Mouse (Mus musculus): Measurements from ENCODE around the gene Gm6614. TPM values are rescaled to one million over a fixed set of nuclear protein-coding genes. Genes with fewer than 3 reads are reported as not detected.

Gene Gm6614
- total and polyA plus RNA-seq, 3 experiments: not detected

GRCm38 (mm10) chr6:141961861-141962260 is 49.4 kb downstream of the Gm6614 start:
- Histone ChIP-seq H3K27ac (ENCODE audit: control insufficient read depth, low read depth, low read length) (no peak overlapping the region), H3K4me1 (ENCODE audit: control insufficient read depth in 1 of 2, insufficient read depth in 2 of 2, low read length in 2 of 2) (no peaks in the 10 kb centered on the region), H3K27me3 (ENCODE audit: control insufficient read depth in 1 of 2, insufficient read depth in 2 of 2, low read length in 2 of 2) (no peaks in the 10 kb centered on the region), H3K36me3 (ENCODE audit: control insufficient read depth in 1 of 2, insufficient read depth in 2 of 2, low read length in 2 of 2) (no peaks in the 10 kb centered on the region), H3K9ac (ENCODE audit: control insufficient read depth, low read depth, low read length, poor library complexity, severe bottlenecking) (no peak overlapping the region), H3K9me3 (replicated peaks; ENCODE audit: insufficient read depth, low read length) (no peaks in the 10 kb centered on the region), H3K79me2 (ENCODE audit: control insufficient read depth, insufficient read depth, low read length, poor library complexity) (no peaks in the 10 kb centered on the region), H3K4me3 (ENCODE audit: control insufficient read depth in 1 of 2, insufficient read depth in 1 of 2, low read depth in 2 of 2, low read length in 2 of 2) (no peak overlapping the region)
- TF ChIP-seq POLR2AphosphoS2 (IDR thresholded peaks at IDR 0.05; ENCODE audit: low read length): no peak
- no peak for TF ChIP-seq CHD2 (IDR thresholded peaks at IDR 0.05; ENCODE audit: low read length)
- TF ChIP-seq RAD21 (IDR thresholded peaks at IDR 0.05; ENCODE audit: low read depth, low read length): no peak
- no peak for TF ChIP-seq USF2 (IDR thresholded peaks at IDR 0.05; ENCODE audit: borderline replicate concordance in 1 of 2, insufficient read depth in 1 of 2, low read depth in 1 of 2, low read length in 2 of 2)
- no peak for TF ChIP-seq UBTF (IDR thresholded peaks at IDR 0.05; ENCODE audit: borderline replicate concordance, insufficient read depth, low read depth, low read length)
- TF ChIP-seq BHLHE40 (IDR thresholded peaks at IDR 0.05; ENCODE audit: borderline replicate concordance, low read depth, low read length): no peak
- no peak for TF ChIP-seq CTCF (IDR thresholded peaks at IDR 0.05 in 2 of 3, conservative IDR thresholded peaks at IDR 0.05 in 1 of 3; ENCODE audit: control insufficient read depth in 1 of 3, insufficient read depth in 1 of 3, low read depth in 2 of 3, low read length in 3 of 3, poor library complexity in 1 of 3, severe bottlenecking in 1 of 3)
- TF ChIP-seq POLR2AphosphoS5 (IDR thresholded peaks at IDR 0.05; ENCODE audit: borderline replicate concordance, low read depth, low read length): no peak
- no peak for TF ChIP-seq ZKSCAN1 (IDR thresholded peaks at IDR 0.05; ENCODE audit: low read depth, low read length)
- no peak for TF ChIP-seq GATA1 (IDR thresholded peaks at IDR 0.05; ENCODE audit: low read depth, low read length)
- DNase-seq (ENCODE audit: low read depth, low spot score): no peak

- TF ChIP-seq RCOR1 (IDR thresholded peaks at IDR 0.05; ENCODE audit: low read depth, low read length) (no peak), MEF2A (IDR thresholded peaks at IDR 0.05; ENCODE audit: extremely low read depth, insufficient replicate concordance, low read depth, low read length, poor library complexity, severe bottlenecking) (no peak), NRF1 (IDR thresholded peaks at IDR 0.05; ENCODE audit: insufficient read depth, low read depth, low read length, poor library complexity, severe bottlenecking) (no peak), POLR2AphosphoS5 (IDR thresholded peaks at IDR 0.05; ENCODE audit: borderline replicate concordance, low read depth, low read length) (no peak), USF2 (IDR thresholded peaks at IDR 0.05; ENCODE audit: borderline replicate concordance in 1 of 2, insufficient read depth in 1 of 2, low read depth in 1 of 2, low read length in 2 of 2) (no peak), ELF1 (IDR thresholded peaks at IDR 0.05; ENCODE audit: low read depth, low read length) (no peak)
- Histone ChIP-seq H3K79me2 (ENCODE audit: control insufficient read depth, insufficient read depth, low read length, poor library complexity) (no peaks in the 10 kb centered on the region), H3K27me3 (ENCODE audit: control insufficient read depth in 1 of 2, insufficient read depth in 2 of 2, low read length in 2 of 2) (no peaks in the 10 kb centered on the region), H3K36me3 (ENCODE audit: control insufficient read depth in 1 of 2, insufficient read depth in 2 of 2, low read length in 2 of 2) (no peaks in the 10 kb centered on the region), H3K4me3 (ENCODE audit: control insufficient read depth in 1 of 2, insufficient read depth in 1 of 2, low read depth in 2 of 2, low read length in 2 of 2) (no peak overlapping the region), H3K27ac (ENCODE audit: control insufficient read depth, low read depth, low read length) (no peak overlapping the region), H3K9me3 (replicated peaks; ENCODE audit: insufficient read depth, low read length) (no peaks in the 10 kb centered on the region), H3K9ac (ENCODE audit: control insufficient read depth, low read depth, low read length, poor library complexity, severe bottlenecking) (no peak overlapping the region), H3K4me1 (ENCODE audit: control insufficient read depth in 1 of 2, insufficient read depth in 2 of 2, low read length in 2 of 2) (no peaks in the 10 kb centered on the region)
- no peak for DNase-seq (ENCODE audit: low read depth, low spot score)
These were observed 50.7 kb downstream of the Gm6614 start for GRCm38 (mm10) chr6:141960482-141960881.
